Mouse (Mus musculus) gastrocnemius, postnatal 10 days (tissue): ENCODE measurements around the gene Prkd1. TPM values are rescaled to one million over a fixed set of nuclear protein-coding genes. Genes with fewer than 3 reads are reported as not detected.
"Not testable (repeated sequence)": the region's sequence is repeated elsewhere in the genome, so short reads cannot be mapped to it uniquely, and the experiment has no call there.

ENCODE experiments used
- DNase-seq: peaks from one replicate; pipeline ENCODE4 v3.0.0; 2021; ENCODE audit warnings: mixed read lengths
- long read RNA-seq, 2 experiments: library from polyadenylated mRNA; stranded (forward); transcript quantifications; one replicate each; pipeline ENCODE4 v2.0.0; 2021
- total RNA-seq, 2 experiments: library from RNA; stranded (reverse); gene quantifications; 2 replicates each; pipeline ENCODE4 v1.2.3; 2021

Prkd1 gene
- 1 to 10 TPM; 4.1 to 4.2 TPM for total RNA-seq
- long read RNA-seq, experiment 1, transcript Prkd1-201 (19 exons, 3,653 nt) = major isoform, 8 of 14 reads
- long read RNA-seq, experiment 1, partial matches to known transcripts = 1 of 14 reads
- long read RNA-seq, experiment 1, other reads (novel, unspliced or antisense) = 5 of 14 reads
- long read RNA-seq, experiment 2, partial matches to known transcripts = 0 of 4 reads
- long read RNA-seq, experiment 2, other reads (novel, unspliced or antisense) = 4 of 4 reads

GRCm38 (mm10) chr12:50648671-50649541 is at the start of gene Prkd1:
Prkd1 (minus strand) TSS chr12:50649098.
- DNase-seq = peak; percentile 70

- DNase-seq = no peak
Observed at GRCm38 (mm10) chr12:50697492-50697891, 48.6 kb upstream of the Prkd1 start.

DNA sequence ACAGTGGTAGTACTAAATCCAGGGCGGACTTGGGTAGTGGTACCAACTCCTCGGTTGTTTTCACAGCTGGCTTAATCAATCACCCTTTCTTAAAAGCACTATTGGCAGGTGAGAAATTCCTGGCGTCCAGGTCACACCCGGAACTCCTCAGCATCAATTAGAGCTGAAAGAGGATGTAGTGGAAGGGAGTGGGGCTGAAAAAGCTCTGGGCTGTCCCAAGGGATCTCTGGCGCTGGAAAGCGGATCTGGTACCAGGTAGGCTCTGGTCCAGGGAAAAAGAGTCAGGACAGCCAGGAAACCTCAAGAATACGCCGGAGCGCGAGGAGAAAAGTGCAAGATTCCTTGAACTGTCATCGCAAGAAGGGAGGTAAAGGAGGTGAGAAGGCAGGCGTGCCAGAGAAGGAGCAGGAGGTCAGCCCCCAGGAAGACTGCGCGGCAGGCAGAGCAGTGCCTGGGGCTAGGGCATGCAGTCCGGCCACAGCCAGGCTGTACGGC is 675 bp downstream of the Prkd1 start:
- no peak for DNase-seq

GRCm38 (mm10) chr12:50646857-50647256 is 2.0 kb downstream of the Prkd1 start:
- no peak for DNase-seq

GRCm38 (mm10) chr12:50642671-50643070 is 6.2 kb downstream of the Prkd1 start:
- no peak for DNase-seq

DNA sequence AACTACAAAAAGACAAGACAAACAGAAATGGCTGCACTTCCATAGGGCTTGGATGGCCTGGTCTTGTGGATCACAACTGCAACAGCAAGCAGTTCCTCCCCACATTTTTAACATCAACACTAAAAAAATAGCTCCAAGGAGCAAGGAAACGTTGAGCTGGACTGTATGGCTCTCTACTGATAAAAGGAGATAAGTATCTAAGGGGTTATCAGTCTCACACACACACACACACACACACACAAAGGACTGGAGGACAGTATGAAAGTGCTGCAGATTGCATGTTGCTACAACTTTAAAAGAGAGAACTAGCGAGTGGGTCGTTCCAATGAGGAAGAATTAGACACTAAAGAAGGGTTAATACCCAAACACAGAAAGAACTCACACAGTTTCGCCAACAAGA is 8.7 kb downstream of the Prkd1 start:
- no peak for DNase-seq

GRCm38 (mm10) chr12:50634436-50634835 is 14.5 kb downstream of the Prkd1 start:
- DNase-seq = no peak

DNA sequence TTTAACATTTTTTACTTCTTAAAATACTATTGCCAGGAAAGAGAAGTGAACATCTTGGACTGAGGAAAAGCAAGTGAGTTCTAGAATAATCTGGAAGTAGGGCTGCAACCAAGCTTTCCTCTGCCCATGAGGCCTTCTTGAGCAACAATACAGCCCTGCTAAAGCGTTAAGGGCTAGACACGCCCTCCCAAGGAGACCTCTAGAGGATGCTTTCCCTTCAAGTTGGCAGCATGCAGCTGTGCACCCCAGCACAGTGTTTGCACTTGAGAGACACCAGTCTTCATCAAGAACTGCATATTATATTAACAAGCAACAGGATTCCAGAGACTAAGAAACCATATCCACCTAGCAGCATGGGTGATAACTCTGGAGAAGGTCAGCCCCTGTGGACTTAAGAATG is 22.8 kb downstream of the Prkd1 start:
- not testable (repeated sequence) for DNase-seq

DNA sequence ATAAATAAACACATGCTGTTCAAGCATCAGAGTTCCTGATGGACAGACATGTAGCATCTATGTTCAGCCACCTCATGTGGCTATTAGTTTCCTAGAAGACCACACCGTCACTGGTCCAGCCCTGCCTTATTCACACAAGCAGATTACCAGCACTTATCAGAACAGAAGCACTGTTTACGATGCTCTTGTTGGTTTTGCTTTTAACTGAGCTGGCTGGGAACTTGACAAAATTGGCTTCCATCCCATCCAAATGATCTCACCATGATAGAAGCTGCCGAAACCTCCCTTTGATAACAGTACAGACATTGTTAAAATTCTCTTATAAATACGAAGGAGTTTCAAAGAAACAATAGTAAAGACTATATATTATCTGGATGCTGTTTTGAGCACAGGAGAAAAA is 24.7 kb downstream of the Prkd1 start:
- no peak for DNase-seq

- no peak for DNase-seq
Observed at GRCm38 (mm10) chr12:50615852-50616251, 33.0 kb downstream of the Prkd1 start.

GRCm38 (mm10) chr12:50614341-50614740 is 34.6 kb downstream of the Prkd1 start:
- DNase-seq = no peak

- no peak for DNase-seq
Observed at GRCm38 (mm10) chr12:50606703-50607500, 42.0 kb downstream of the Prkd1 start.

- no peak for DNase-seq
Observed at GRCm38 (mm10) chr12:50599370-50599769, 49.5 kb downstream of the Prkd1 start.

DNA sequence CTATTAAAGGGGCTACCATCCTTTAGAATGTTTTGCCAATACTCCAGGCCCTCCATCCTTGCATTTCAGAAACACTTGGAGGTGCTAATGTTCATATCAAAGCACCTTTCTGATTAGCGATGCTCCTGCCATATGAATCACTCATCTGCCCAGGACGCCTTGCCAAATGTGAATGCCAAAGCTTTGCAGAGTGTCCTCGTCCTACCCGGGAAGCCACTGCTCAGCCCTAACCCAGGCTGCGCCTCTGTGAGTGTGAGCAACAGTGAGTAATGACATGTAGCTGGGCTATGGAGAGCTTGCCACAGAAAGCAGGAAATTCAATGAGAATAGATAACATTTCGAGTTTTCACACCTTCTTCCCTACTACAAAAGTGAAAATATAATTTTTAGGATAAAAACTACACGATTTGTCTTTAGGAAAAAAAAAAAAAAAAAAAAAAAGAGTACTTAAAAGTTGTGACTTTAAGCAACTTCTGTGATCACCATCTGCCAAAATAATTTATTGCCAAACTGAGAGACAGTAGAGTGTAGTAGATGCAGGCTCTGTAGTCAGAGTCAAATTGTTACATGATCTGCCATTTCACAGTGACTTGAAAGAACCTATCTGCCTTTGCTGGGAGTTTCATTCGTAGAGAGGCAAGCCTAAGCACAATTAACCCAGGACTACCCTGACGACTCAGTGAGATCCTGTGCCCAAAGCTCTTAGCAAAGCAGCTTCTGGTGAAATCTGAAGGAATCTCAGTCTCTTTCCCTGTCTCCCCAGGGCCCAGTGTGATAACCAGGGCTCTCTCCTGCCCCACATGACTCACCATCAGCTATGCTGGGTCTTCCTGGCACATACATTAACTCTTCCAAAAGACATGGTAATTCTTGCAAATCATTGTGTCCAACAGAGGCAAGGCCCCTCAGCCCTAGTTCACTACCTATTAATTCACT is 50.6 kb downstream of the Prkd1 start:
- DNase-seq = no peak

- no peak for DNase-seq
Observed at GRCm38 (mm10) chr12:50597467-50597866, 51.4 kb downstream of the Prkd1 start.

DNA sequence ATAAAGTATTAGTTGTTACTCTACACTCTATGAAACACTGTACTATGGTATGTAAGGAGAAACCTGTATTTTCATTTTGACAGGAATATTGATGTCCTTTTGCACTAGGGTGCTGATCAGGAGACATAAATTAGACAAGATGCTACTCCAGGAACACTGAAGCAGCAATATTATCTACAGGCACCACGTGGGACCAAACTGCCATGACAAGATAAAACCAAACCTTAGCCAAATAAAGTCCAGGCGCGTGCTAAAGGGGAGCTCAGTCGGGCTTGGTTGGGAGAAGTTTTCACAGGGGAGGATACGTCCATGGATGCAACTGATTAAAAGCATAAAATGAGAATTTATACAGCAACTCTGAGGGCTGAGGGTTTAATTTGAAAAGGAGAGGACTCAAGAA is 53.1 kb downstream of the Prkd1 start:
- no peak for DNase-seq

- DNase-seq = no peak
Observed at GRCm38 (mm10) chr12:50594506-50594905, 54.4 kb downstream of the Prkd1 start.

- DNase-seq = no peak
Observed at GRCm38 (mm10) chr12:50593481-50593880, 55.4 kb downstream of the Prkd1 start.

DNA sequence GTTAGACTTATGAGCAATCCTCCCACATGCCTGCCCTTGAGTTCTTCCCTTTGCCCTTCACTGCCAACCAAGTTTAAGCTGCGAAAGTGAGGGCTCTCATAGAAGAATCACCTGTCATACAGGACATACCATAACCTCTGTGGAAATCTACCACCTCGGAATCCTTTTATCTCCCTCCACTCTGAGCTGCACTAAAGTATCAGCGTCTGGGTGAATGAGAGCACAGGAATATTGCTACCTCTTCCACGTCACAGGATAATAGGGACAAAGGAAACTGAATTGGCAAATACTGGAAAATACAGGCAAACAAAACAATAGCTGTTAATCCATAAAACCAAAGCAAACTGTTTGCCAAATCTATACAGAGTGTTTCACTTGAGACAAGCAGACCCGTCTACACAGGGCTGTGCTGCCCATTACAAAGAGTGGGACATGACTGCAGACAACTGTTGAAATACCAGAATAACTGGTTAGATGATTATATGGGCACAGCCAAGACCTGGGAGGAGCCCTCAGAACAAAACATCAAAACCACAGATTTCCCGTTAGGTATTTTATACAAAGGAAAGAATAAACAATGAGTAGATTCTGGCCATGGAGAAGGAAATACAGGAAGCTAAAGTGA is 60.6 kb downstream of the Prkd1 start:
- no peak for DNase-seq

DNA sequence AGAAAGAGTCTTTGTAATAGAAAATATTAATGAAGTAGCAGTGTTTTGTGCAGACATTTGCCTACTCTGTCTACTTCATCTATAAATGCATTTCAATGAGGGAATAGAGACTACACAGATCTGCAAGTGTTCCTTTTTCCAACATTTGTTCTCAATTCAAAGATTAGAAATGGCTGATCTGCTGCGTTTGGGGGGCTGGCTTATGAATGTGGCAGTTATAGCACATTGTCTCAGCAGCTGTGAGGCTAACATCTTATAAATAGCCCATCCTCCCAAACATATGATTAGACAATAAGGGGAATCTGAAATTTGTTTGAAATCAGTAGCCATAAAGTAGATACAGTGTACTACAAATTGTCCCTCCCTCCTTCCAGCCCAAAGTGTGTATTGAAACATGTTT is 83.7 kb downstream of the Prkd1 start:
- DNase-seq = no peak

GRCm38 (mm10) chr12:50560536-50560935 is 88.4 kb downstream of the Prkd1 start:
- DNase-seq = no peak
